Mouse (Mus musculus) forebrain, embryonic 14.5 days (tissue): ENCODE data around the gene Gm48552. TPM values are rescaled to one million over a fixed set of nuclear protein-coding genes. Genes with fewer than 3 reads are reported as not detected.

ENCODE experiments used
- ATAC-seq: fragments of 200-750 bp; cut with Nextera tagmentation; 2 replicates; pipeline ENCODE4 v1.8.0; 2017; ENCODE audit warnings: mild to moderate bottlenecking, moderate library complexity
- DNase-seq: peaks from one replicate; pipeline ENCODE4 v3.0.0-alpha.2; 2015; ENCODE audit warnings: low spot score
- H3K27ac ChIP-seq: fragments of 300-500 bp; sonication (generic); 2 replicates; pipeline ENCODE4 v1.5.1; 2014; ENCODE audit warnings: low read depth, mild to moderate bottlenecking, control low read depth, low read length, moderate library complexity
- H3K27me3 ChIP-seq: fragments of 300-500 bp; sonication (generic); replicated peaks from 2 replicates; pipeline ENCODE4 v1.6.1; 2014; ENCODE audit warnings: low read length, control low read depth, mixed read lengths; ENCODE audit not compliant: control insufficient read depth, insufficient read depth
- H3K36me3 ChIP-seq: fragments of 300-500 bp; sonication (generic); 2 replicates; pipeline ENCODE4 v1.6.1; 2014; ENCODE audit warnings: low read length, control low read depth; ENCODE audit not compliant: control insufficient read depth, insufficient read depth
- H3K4me1 ChIP-seq: fragments of 300-500 bp; sonication (generic); 2 replicates; pipeline ENCODE4 v1.6.1; 2014; ENCODE audit warnings: antibody characterized with exemption, low read length, control low read depth; ENCODE audit not compliant: control insufficient read depth, insufficient read depth
- H3K4me2 ChIP-seq: fragments of 300-500 bp; sonication (generic); 2 replicates; pipeline ENCODE4 v1.6.1; 2014; ENCODE audit warnings: mild to moderate bottlenecking, control low read depth, low read length
- H3K4me3 ChIP-seq: fragments of 300-500 bp; sonication (generic); 2 replicates; pipeline ENCODE4 v1.5.1; 2014; ENCODE audit warnings: low read depth, low read length, control low read depth
- H3K9ac ChIP-seq: fragments of 300-500 bp; sonication (generic); 2 replicates; pipeline ENCODE4 v1.6.1; 2014; ENCODE audit warnings: mild to moderate bottlenecking, low read length, control low read depth, moderate library complexity
- H3K9me3 ChIP-seq: fragments of 300-500 bp; sonication (generic); replicated peaks from 2 replicates; pipeline ENCODE4 v1.6.1; 2016; ENCODE audit warnings: low read length, control low read depth, mixed read lengths; ENCODE audit not compliant: control insufficient read depth
- WGBS: fragments of 180-500 bp; shearing (Covaris S2); extraction: QIAGEN DNeasy Blood & Tissue Kit; methylation state at CpG from one replicate; pipeline ENCODE4 v1.1.7; 2014; 5-methylcytosine and 5-hydroxymethylcytosine counted together
- polyA plus RNA-seq: library from polyadenylated mRNA; unstranded; fragments of >200 nt; fragmentation: Nextera tagmentation; extraction: Ambion mirVana; gene quantifications from 2 replicates; pipeline ENCODE4 v1.2.1, GENCODE M21; 2014

Gm48552 gene
- polyA plus RNA-seq, 1 experiment from 2014 or later: 0.65 TPM

GRCm38 (mm10) chr10:81412586-81413309 lies 23.9 kb downstream of the Gm48552 start:
- Histone ChIP-seq H3K36me3 (peaks cover 8% of the 10 kb centered on the region; the same call in 1 of the 2 replicates), H3K4me1 (peaks cover 35% of the 10 kb centered on the region), H3K4me2 (no peak overlapping the region), H3K9me3 (no peaks in the 10 kb centered on the region), H3K9ac (no peak overlapping the region), H3K27ac (0 out of 2 replicates have a peak overlapping the region, but pooled peaks have one; percentile 71), H3K4me3 (no peak overlapping the region), H3K27me3 (0 out of 2 replicates have a peak, but pooled peaks cover 5% of the 10 kb centered on the region)
- 82% methylated on average over 16 of the region's 16 CpGs for WGBS
- ATAC-seq: no peak
- DNase-seq: no peak

- Histone ChIP-seq H3K27me3 (no peaks in the 10 kb centered on the region), H3K4me2 (peak overlapping the region; percentile 36), H3K9me3 (no peaks in the 10 kb centered on the region), H3K4me1 (peaks cover 39% of the 10 kb centered on the region), H3K36me3 (no peaks in the 10 kb centered on the region), H3K4me3 (peak overlapping the region; percentile 8; the same call in 1 of the 2 replicates), H3K27ac (no peak overlapping the region), H3K9ac (peak overlapping the region; percentile 46; the same call in 1 of the 2 replicates)
- peak; percentile 63 for DNase-seq
- 25% methylated on average over 26 of the region's 26 CpGs for WGBS
- no peak for ATAC-seq
Observed at GRCm38 (mm10) chr10:81413310-81414261, 24.8 kb downstream of the Gm48552 start.

- H3K36me3 ChIP-seq: peaks cover 7% of the 10 kb centered on the region; the same call in 1 of the 2 replicates
- no peak overlapping the region for H3K27ac ChIP-seq
- peaks cover 40% of the 10 kb centered on the region for H3K4me1 ChIP-seq
- DNase-seq: peak; percentile 47
- no peaks in the 10 kb centered on the region for H3K27me3 ChIP-seq
- H3K4me2 ChIP-seq: no peak overlapping the region
- no peaks in the 10 kb centered on the region for H3K9me3 ChIP-seq
- H3K4me3 ChIP-seq: no peak overlapping the region
- H3K9ac ChIP-seq: no peak overlapping the region
- ATAC-seq: no peak
Observed at GRCm38 (mm10) chr10:81414682-81415081, 25.9 kb downstream of the Gm48552 start.

- ATAC-seq (no peak), DNase-seq (no peak)
- peaks cover 40% of the 10 kb centered on the region for H3K4me1 ChIP-seq
- no peaks in the 10 kb centered on the region for H3K9me3 ChIP-seq
- 76% methylated on average over 5 of the region's 5 CpGs for WGBS
- no peak overlapping the region for H3K4me2 ChIP-seq
- H3K4me3 ChIP-seq: no peak overlapping the region
- H3K27ac ChIP-seq: peak overlapping the region; percentile 21; the same call in 1 of the 2 replicates
- no peaks in the 10 kb centered on the region for H3K27me3 ChIP-seq
- no peak overlapping the region for H3K9ac ChIP-seq
- H3K36me3 ChIP-seq: peaks cover 10% of the 10 kb centered on the region
Observed at GRCm38 (mm10) chr10:81415146-81415545, 26.3 kb downstream of the Gm48552 start.

- Histone ChIP-seq H3K27me3 (no peaks in the 10 kb centered on the region), H3K9me3 (no peaks in the 10 kb centered on the region), H3K27ac (peak overlapping the region; percentile 90; the same call in 1 of the 2 replicates), H3K36me3 (peaks cover 15% of the 10 kb centered on the region), H3K4me3 (no peak overlapping the region), H3K9ac (no peak overlapping the region), H3K4me1 (peaks cover 40% of the 10 kb centered on the region), H3K4me2 (no peak overlapping the region)
- no peak for DNase-seq
- ATAC-seq: no peak
- 66% methylated on average over 17 of the region's 17 CpGs for WGBS
Observed at GRCm38 (mm10) chr10:81415549-81416310, 26.9 kb downstream of the Gm48552 start.

- Histone ChIP-seq H3K36me3 (peaks cover 15% of the 10 kb centered on the region), H3K9me3 (no peaks in the 10 kb centered on the region), H3K4me1 (peaks cover 37% of the 10 kb centered on the region), H3K4me3 (peak overlapping the region; percentile 15), H3K4me2 (peak overlapping the region; percentile 45), H3K9ac (peak overlapping the region; percentile 48), H3K27ac (peak overlapping the region; percentile 90), H3K27me3 (no peaks in the 10 kb centered on the region)
- peak; percentile 86 for ATAC-seq
- DNase-seq: peak; percentile 91
- under 1% methylated on average over 18 of the region's 26 CpGs for WGBS
Observed at GRCm38 (mm10) chr10:81416581-81417226, 27.9 kb downstream of the Gm48552 start.

- H3K27me3 ChIP-seq: no peaks in the 10 kb centered on the region
- ATAC-seq: no peak
- H3K36me3 ChIP-seq: peaks cover 15% of the 10 kb centered on the region
- peaks cover 34% of the 10 kb centered on the region for H3K4me1 ChIP-seq
- peak overlapping the region; percentile 45 for H3K4me2 ChIP-seq
- H3K9ac ChIP-seq: peak overlapping the region; percentile 48
- H3K27ac ChIP-seq: peak overlapping the region; percentile 90
- DNase-seq: no peak
- WGBS: 45% methylated on average over 11 of the region's 12 CpGs
- no peaks in the 10 kb centered on the region for H3K9me3 ChIP-seq
- peak overlapping the region; percentile 15 for H3K4me3 ChIP-seq
Observed at GRCm38 (mm10) chr10:81417227-81418215, 28.7 kb downstream of the Gm48552 start.
